Mouse (Mus musculus) spleen, postnatal 14 days (tissue): ENCODE measurements around the gene Irx6.

Experiments used
- DNase-seq, 2 experiments: peaks; one replicate each; pipeline ENCODE4 v3.0.0; 2021 to 2022; ENCODE audit warnings: low spot score in 2 of 2

Gene Irx6

GRCm38 (mm10) chr8:92721936-92722321, 47.8 kb downstream of the Irx6 start:
- DNase-seq = no peak

DNA sequence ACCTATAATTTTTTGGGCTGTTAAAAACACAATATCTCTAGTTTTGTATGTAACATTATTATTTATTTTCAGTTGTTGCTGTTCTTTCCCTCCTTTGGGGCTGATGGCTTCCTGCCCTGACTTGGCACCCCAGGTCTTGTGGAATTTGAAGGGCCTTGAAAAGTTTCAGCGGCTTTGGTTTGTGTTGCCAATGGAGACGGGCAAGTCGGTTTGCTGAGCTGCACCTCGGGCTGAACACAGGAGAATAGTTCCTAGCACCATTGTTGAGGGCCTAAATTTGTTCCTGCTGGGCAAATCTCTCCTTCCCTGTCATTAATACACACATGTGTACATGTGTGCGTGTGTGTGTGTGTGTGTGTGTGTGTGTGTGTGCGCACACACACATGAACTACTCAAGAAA, 49.2 kb downstream of the Irx6 start:
- no peak for DNase-seq

- no peak for DNase-seq
Measured at GRCm38 (mm10) chr8:92723947-92724346, 49.9 kb downstream of the Irx6 start.

DNA sequence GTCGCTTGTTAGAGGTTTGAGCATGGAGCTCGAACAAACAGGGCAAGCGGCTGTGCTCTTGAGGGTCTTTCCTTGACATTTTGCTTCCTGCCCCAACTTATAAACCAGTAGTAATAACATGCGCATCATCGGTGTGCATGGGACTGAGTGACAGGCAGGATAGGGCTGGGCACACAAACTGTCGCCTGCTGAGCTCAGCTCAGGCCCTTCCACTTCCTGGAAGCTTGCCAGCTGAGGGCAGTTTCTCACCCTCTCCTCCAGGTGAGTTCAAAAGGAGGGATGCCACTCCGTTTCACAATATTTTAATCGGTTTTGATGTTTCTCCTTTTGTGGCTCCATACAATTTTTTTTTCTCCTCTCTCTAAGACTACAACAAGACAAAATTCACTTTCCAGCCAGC, 50.3 kb downstream of the Irx6 start:
- DNase-seq = no peak
